Mouse (Mus musculus) cerebellum, adult 18-20 months (tissue): ENCODE measurements at regions not wholly inside any gene's neighbourhood (a gene's known extent, or its start where the extent isn't known, plus 50 kb on each side); places are given as distances from the start of the nearest gene placed in this dataset.
A peak's percentile ranks its signal among the peaks of the same experiment; 100 is the strongest.

ENCODE experiments used
- DNase-seq, 2 experiments: peaks; one replicate each; pipeline ENCODE4 v3.0.0; 2021

- no peak for DNase-seq
These were observed 434.6 kb upstream of the Tbx3 start for GRCm38 (mm10) chr5:119235884-119236283.

DNA sequence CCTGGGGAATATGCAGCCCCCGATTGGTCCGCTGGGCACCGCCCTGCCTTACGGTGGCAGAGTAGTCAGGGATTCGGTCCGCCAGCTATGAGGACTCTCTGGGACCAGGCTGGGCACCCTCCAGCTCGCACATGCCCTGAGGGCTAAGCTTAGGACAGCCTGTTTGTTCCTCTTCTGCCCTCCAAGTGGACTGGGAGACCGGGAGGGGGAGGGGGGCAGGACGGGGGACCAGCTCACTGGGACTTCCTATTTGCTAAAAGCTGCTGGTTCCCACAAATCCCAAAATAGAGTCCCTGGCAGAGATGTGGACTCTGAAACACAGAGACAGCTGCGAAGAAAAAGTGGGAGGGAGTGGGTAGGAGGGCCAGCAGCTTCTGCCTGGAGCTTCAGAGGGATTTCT is 423.6 kb upstream of the Tbx3 start:
- no peak for DNase-seq

GRCm38 (mm10) chr5:119248626-119249025 is 421.8 kb upstream of the Tbx3 start:
- DNase-seq: no peak

- no peak for DNase-seq
These were observed 421.2 kb upstream of the Tbx3 start for GRCm38 (mm10) chr5:119249124-119249718.

- no peak for DNase-seq
These were observed 419.0 kb upstream of the Tbx3 start for GRCm38 (mm10) chr5:119251311-119252047.

GRCm38 (mm10) chr5:119257374-119258120 is 412.9 kb upstream of the Tbx3 start:
- no peak for DNase-seq

DNA sequence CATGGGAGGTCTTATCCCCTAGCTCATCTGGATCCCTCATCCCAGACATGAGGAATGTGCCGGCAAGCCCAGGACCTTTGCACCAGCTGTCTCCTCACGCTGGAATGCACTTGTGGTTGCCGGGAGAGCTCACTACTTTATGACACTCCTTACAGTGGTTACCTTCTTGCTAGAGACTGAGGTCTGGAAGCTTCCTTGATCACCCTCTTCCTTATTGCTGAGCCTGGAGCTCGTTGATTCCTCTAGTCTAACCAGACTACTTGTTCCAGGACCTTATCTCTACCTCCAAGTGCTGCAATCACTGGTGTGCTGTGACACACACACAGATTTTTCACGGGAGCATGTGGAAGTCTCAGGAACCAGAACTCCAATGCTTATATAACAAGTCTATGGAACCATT is 411.6 kb upstream of the Tbx3 start:
- no peak for DNase-seq

DNA sequence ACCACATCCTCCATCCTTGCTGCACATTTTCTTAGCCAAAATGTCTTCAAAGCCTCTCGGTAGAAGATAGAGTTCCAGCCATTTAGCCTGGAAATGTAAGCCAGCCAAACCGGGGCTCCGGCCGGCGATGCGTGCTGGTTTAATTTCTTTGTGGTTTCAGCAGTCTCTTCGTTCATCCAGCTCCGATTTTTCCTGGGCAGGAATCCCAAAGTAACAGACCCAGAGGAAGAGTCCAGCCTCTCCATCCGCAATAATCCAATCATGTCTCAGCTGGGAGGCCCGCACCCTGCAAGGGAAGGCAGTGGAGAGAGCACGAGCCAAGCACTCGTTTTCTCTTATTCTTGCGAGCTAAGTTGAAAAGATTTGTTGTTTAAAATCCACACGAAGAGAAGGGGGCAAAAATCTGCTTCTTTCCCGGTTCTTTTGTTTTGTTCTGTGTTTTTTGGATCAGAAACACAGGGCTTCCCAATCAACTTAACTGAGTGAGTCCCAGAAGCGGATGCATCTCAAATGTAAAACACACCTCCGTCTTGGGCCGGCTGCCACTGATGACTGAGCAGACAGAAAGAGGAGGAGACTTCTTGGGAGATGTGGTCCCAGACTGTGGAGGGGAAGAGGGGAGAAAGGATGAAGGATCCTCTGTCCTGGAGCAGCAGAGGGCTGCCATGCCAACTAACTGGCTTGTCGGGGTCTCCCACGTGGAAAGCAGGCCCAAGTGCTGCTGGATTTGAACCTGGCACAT is 405.1 kb upstream of the Tbx3 start:
- DNase-seq: peak; percentile 10 to 16

DNA sequence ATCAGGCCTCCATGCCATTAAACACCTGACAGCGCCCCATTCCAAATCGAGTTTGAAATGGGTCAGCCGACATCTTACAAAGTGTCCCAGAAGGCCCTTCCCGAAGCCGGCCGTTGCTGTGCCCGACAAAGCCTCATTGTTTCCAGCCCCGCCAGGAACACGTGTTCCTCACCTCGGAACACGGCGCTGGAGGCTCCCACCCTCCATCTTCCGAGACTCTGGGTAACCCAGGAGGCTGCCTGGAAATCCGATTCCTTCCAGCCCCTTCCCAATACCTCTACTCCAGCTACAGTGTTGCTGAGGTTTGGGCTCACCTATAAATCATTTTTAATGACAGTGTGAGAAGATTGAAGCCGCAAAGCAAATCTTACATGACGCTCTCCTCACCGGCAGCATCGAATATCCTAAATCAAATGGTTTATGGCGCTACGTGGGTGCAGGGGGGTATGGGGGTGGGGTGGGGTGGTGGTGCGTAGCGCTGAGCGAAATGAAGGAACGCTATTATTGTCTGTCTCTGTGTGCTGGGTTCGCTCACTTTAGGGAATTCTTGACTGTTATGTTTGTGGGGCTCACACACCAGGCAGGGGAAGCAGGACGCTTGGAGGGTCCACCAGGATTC is 399.1 kb upstream of the Tbx3 start:
- DNase-seq: no peak

GRCm38 (mm10) chr5:119273203-119273602 is 397.3 kb upstream of the Tbx3 start:
- no peak for DNase-seq

- DNase-seq: no peak
These were observed 396.9 kb upstream of the Tbx3 start for GRCm38 (mm10) chr5:119273615-119274014.

- DNase-seq: no peak
These were observed 395.5 kb upstream of the Tbx3 start for GRCm38 (mm10) chr5:119274817-119275494.

DNA sequence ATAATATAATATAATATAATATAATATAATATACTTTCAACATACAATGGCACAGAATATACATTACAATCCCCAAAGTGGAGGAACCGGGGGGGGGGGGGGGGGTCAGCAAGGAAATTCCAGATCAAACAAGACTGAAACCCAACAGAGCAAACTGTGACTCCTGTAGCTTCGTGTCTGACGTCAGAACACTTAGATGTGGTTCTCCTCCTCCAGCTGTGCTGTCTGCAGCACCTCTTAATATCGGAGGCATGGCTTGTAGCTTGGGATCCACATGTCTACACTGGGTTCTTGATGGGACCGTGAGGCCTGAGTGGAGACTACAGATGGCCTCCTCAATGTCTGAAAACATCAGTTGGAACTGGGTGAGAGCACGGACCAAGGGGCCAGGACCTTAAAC is 390.3 kb upstream of the Tbx3 start:
- DNase-seq: no peak

- no peak for DNase-seq
These were observed 380.7 kb upstream of the Tbx3 start for GRCm38 (mm10) chr5:119289808-119290207.

DNA sequence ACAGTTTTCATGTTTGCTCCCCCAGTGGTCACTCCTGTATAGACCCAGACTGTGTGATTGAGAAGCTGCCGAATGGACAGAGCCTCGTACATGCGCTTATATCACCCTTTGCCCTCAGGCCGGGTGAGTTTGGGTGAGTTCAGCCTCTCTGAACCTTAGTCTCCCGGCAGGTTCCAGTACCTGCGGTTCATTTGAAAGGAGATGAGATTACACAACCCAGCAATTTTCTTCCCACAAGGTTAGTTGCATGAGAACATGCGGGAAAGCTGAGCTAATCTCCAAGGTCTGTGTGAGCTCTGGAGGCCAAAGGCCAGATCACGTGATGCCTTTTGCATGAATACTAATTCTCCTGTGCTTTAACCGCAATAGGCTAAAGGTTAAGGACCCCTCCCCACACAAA is 378.1 kb upstream of the Tbx3 start:
- no peak for DNase-seq

DNA sequence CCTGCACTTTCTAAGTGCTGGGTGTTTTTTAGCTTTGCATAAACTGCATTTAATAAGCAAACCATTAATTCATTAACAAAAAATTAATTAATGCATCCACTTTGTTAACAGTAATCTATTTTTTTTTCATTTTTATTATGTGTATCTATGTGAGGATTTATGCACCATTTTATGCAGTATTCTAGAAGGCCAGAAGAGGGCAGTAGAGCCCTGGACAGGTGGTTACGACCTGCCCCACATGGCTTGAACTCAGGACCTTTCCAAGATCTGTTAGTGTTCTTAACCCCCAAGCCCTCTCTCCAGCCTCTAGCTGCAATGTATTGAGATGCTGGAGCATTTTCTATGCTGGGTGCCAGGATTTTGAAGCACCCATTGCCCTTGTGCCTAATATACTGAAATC is 377.6 kb upstream of the Tbx3 start:
- DNase-seq: no peak

GRCm38 (mm10) chr5:119299311-119299710 is 371.2 kb upstream of the Tbx3 start:
- DNase-seq: no peak

DNA sequence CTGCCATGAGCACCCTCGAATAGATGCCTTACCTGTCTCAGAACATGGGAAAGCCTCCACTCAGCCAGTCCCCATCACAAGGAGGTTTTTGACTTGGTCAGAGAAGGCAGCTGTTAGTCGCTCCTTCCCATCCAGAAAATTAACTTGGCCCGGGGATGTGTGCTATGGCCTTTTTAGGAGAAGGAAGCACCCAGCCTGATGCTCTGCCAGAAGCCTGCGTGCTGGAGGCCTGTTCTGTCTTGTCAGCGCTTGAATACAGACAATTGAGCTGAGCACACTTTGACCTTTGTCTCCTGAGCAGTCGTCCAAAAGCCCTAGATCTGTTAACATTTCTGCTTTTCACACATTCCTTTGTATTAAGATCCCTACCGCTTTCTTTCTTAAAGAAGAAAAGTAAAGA is 370.4 kb upstream of the Tbx3 start:
- DNase-seq: no peak

DNA sequence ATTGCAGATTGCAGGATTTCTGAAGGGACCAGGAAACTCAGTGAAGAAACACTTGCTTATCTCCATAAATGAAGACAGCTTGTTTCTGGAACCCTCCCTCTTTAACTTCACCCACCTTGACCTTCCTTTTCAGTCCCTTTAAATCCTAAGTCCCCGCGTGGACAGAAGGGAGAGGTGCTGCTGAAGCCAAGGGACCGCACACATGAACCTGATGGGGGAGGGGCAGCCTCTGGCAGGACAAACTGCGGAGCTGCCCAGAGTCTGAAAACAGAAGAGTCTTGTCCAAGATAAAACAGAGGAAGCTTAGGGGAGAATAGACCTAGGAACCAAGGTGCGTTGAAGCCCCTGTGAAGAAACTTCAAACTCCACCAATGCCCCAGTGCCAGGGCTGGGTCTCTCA is 368.9 kb upstream of the Tbx3 start:
- no peak for DNase-seq

GRCm38 (mm10) chr5:119304721-119305120 is 365.7 kb upstream of the Tbx3 start:
- DNase-seq: no peak

DNA sequence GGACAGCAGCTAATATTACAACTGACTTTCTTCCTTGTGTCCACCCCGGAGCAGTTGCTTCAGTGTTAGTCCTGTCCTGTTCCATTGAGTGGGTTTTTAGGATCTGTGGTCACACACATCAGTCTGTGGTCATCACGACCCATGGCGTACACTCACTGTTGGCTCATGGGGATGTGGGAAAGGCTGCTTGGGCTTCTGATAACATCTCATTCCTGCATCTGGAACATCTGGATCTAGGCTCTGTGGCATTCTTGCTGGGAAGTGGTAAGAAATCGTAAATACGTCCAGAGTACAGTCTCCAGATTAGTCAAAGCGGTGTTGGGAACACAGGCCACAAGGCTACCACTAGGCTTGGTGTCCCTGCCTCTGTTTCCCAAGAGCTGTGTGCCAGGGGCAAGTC is 362.7 kb upstream of the Tbx3 start:
- DNase-seq: no peak

DNA sequence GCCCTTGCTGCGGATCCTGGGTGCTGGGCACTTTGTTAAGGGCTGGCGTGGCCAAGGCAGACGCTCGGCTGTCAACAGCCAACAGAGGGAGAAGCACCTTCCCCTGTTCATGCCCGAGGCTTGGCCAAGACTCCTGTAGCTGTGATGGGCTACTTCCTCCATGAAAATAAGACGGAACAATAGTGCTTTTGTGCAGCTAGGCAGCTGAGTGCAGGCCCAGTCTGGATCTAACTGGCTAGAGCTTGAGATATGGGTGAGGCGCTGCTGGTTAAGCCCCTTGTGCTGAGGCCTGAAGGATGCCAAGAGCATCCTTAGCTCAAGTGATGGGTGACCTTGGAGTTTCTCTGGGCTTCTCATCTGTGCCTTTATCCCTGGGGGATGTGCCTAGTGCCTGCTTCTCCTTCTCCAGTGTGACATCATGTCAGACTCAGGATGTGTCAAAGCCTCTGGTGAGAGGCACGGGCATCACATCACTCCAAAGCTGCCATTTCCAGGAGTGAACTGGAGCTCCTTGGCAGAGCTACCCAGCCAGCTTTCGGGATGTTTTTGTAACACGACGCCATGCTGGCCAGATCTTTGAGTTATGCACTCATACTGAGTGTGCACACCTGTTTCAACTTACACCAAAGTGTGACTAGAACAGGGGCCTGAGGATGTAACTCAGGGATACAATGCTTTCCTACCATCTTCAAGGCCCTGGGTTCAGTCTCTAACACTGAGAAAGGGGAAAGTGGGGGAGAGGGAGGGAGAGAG is 360.1 kb upstream of the Tbx3 start:
- DNase-seq: no peak
